Mouse (Mus musculus): ENCODE data around the gene Grip1. TPM values are rescaled to one million over a fixed set of nuclear protein-coding genes. Genes with fewer than 3 reads are reported as not detected.

Gene Grip1
- polyA plus RNA-seq, 1 experiment from 2014 or later: 4.9 TPM

DNA sequence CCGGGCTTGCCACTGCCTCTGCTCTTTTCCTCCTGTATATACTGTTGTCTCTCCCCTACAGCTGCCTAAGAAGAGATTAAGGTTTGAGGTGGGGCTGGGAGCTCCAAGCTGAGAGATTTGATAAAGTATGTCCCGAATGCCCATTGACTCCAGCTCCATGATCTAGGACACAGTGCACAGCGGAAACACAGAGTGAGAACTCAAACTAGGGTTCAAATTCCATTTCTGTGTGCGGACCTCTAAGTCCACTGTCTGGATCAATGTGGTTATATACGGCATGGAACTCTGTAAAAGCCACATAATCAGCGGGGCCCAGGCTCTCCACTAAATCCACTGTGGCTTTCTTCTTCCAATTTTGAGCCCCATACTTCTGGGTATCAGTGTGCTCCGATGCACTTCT lies 26.0 kb upstream of the Grip1 start:
- Histone ChIP-seq H3K9me3 (replicated peaks; ENCODE audit: control insufficient read depth, low read length) (no peaks in the 10 kb centered on the region), H3K9ac (ENCODE audit: low read depth, low read length) (no peak overlapping the region), H3K27me3 (ENCODE audit: control insufficient read depth, insufficient read depth, low read length) (no peaks in the 10 kb centered on the region), H3K4me2 (no peak overlapping the region), H3K4me1 (ENCODE audit: control insufficient read depth, insufficient read depth, low read length) (no peaks in the 10 kb centered on the region), H3K4me3 (ENCODE audit: low read depth, low read length) (no peak overlapping the region), H3K27ac (ENCODE audit: low read depth, low read length) (no peak overlapping the region), H3K36me3 (ENCODE audit: control insufficient read depth, insufficient read depth, low read length) (no peaks in the 10 kb centered on the region)
- WGBS (ENCODE audit: insufficient replicate concordance): 79% methylated on average over 7 of the region's 7 CpGs
- no peak for ATAC-seq (replicated peaks; ENCODE audit: insufficient number of reproducible peaks, low FRiP score, low TSS enrichment)

DNA sequence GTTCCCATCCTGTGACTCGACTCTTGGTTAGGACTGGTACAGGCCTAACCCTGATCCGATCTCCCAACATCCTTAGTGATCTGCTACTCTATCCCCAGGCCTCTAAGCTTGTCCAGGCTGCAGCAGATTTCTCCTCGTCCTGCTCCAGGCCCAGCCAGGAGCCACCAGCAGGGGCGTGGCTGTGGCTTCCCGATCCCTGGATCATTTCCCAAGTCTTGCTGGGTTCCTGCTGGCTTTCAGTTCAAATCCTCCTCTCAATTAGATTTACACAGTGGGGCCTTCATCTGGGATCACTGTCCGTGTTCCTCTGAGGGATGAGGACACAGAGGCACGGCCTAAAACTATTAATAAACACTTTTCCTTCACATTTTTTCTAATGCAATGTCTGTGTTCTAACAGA lies 25.5 kb upstream of the Grip1 start:
- 61% methylated on average over 7 of the region's 7 CpGs for WGBS (ENCODE audit: insufficient replicate concordance)
- no peak overlapping the region for H3K27ac ChIP-seq (ENCODE audit: low read depth, low read length)
- no peaks in the 10 kb centered on the region for H3K9me3 ChIP-seq (replicated peaks; ENCODE audit: control insufficient read depth, low read length)
- no peaks in the 10 kb centered on the region for H3K27me3 ChIP-seq (ENCODE audit: control insufficient read depth, insufficient read depth, low read length)
- H3K4me3 ChIP-seq (ENCODE audit: low read depth, low read length): no peak overlapping the region
- ATAC-seq (replicated peaks; ENCODE audit: insufficient number of reproducible peaks, low FRiP score, low TSS enrichment): no peak
- no peaks in the 10 kb centered on the region for H3K36me3 ChIP-seq (ENCODE audit: control insufficient read depth, insufficient read depth, low read length)
- no peaks in the 10 kb centered on the region for H3K4me1 ChIP-seq (ENCODE audit: control insufficient read depth, insufficient read depth, low read length)
- H3K4me2 ChIP-seq: no peak overlapping the region
- no peak overlapping the region for H3K9ac ChIP-seq (ENCODE audit: low read depth, low read length)

DNA sequence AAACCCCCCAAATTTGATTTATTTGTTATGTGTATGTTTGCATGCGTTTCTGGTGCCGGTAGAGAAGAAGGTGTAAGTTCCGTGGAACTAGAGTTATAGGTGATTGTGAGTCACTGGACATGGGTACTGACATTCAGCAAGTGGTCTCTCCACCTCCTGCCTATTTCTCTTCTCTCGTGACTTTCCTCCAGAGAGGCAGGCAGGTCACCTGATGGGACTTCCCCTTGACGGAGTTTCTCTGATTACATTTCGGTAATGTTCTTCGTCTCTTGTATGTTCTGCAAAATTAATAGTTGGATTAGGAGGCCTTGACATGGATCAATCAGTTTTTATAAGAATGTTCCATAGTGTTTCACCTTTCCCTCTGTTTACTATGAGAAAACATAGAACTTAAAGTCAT lies 23.4 kb upstream of the Grip1 start:
- Histone ChIP-seq H3K4me2 (no peak overlapping the region), H3K9ac (ENCODE audit: low read depth, low read length) (no peak overlapping the region), H3K27ac (ENCODE audit: low read depth, low read length) (no peak overlapping the region), H3K9me3 (replicated peaks; ENCODE audit: control insufficient read depth, low read length) (no peaks in the 10 kb centered on the region), H3K4me1 (ENCODE audit: control insufficient read depth, insufficient read depth, low read length) (no peaks in the 10 kb centered on the region), H3K36me3 (ENCODE audit: control insufficient read depth, insufficient read depth, low read length) (no peaks in the 10 kb centered on the region), H3K4me3 (ENCODE audit: low read depth, low read length) (no peak overlapping the region), H3K27me3 (ENCODE audit: control insufficient read depth, insufficient read depth, low read length) (no peaks in the 10 kb centered on the region)
- WGBS (ENCODE audit: insufficient replicate concordance): 80% methylated on average over 7 of the region's 7 CpGs
- ATAC-seq (replicated peaks; ENCODE audit: insufficient number of reproducible peaks, low FRiP score, low TSS enrichment): no peak

DNA sequence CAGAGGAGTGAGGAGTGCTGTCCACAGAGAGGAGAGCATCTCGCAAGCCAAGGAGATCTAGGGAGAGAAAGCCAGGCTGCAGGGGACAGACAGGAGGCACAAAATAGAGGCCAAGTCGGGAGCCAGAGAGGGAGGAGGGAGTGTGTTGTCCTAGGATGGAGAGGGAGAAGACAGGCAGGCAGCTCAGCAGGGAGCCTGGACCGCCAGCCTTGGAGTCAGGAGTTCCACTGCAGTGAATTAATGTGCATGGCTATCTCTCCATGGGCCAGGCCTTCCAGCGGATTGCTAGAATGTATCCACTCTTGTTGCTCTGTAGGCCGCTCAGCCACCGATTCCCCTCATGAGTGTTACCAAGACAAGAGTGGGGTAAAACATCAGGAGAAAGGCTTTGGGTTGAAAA lies 21.8 kb upstream of the Grip1 start:
- no peak for ATAC-seq (replicated peaks; ENCODE audit: insufficient number of reproducible peaks, low FRiP score, low TSS enrichment)
- Histone ChIP-seq H3K4me3 (ENCODE audit: low read depth, low read length) (no peak overlapping the region), H3K27me3 (ENCODE audit: control insufficient read depth, insufficient read depth, low read length) (no peaks in the 10 kb centered on the region), H3K36me3 (ENCODE audit: control insufficient read depth, insufficient read depth, low read length) (no peaks in the 10 kb centered on the region), H3K4me2 (no peak overlapping the region), H3K27ac (ENCODE audit: low read depth, low read length) (no peak overlapping the region), H3K9me3 (replicated peaks; ENCODE audit: control insufficient read depth, low read length) (no peaks in the 10 kb centered on the region), H3K9ac (ENCODE audit: low read depth, low read length) (no peak overlapping the region), H3K4me1 (ENCODE audit: control insufficient read depth, insufficient read depth, low read length) (no peaks in the 10 kb centered on the region)
- WGBS (ENCODE audit: insufficient replicate concordance): 53% methylated on average over 6 of the region's 6 CpGs

DNA sequence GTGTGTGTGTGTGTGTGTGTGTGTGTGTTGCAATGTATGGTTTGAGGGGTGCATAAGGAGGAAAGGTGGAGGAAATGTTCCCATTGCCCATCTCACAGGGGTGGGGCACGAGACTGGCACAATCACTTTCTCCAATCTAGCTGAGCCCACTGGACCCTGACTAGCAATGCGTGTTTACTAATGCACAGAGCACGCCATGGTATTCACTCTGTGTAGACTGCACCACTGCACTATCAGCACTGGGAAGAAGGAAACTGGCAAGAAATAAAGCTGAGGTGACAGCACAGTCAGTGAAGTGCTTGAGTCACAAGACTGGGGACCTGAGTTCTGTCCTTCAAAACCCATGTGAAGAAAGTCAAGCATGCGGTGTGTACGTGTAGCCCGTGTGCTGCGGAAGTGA lies 17.8 kb upstream of the Grip1 start:
- no peak overlapping the region for H3K4me3 ChIP-seq (ENCODE audit: low read depth, low read length)
- no peak for ATAC-seq (replicated peaks; ENCODE audit: insufficient number of reproducible peaks, low FRiP score, low TSS enrichment)
- 74% methylated on average over 7 of the region's 7 CpGs for WGBS (ENCODE audit: insufficient replicate concordance)

DNA sequence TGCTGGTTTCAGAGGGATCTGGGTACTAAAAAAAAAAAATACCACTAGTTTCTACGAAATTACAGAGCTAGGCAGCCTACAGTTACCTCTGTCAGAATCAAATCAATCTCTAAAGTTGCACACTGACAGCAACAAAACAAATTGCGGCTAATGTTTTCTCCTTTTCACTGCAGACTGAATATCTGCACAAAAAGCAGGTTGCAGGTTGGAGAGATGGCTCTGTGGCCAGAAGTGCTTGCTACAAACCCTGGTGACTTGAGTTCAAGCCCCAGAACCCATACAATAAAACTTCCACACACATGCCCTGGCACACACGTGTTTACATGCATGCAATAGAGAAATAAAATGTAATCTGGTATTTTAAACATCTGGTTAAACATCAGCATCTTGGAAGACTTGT lies 16.3 kb upstream of the Grip1 start:
- no peak for ATAC-seq (replicated peaks; ENCODE audit: insufficient number of reproducible peaks, low FRiP score, low TSS enrichment)
- Histone ChIP-seq H3K4me1 (ENCODE audit: control insufficient read depth, insufficient read depth, low read length) (no peaks in the 10 kb centered on the region), H3K27me3 (ENCODE audit: control insufficient read depth, insufficient read depth, low read length) (no peaks in the 10 kb centered on the region), H3K27ac (ENCODE audit: low read depth, low read length) (no peak overlapping the region), H3K9ac (ENCODE audit: low read depth, low read length) (no peak overlapping the region), H3K4me2 (no peak overlapping the region), H3K4me3 (ENCODE audit: low read depth, low read length) (no peak overlapping the region), H3K9me3 (replicated peaks; ENCODE audit: control insufficient read depth, low read length) (no peaks in the 10 kb centered on the region), H3K36me3 (ENCODE audit: control insufficient read depth, insufficient read depth, low read length) (no peaks in the 10 kb centered on the region)
- 70% methylated on average over 3 of the region's 3 CpGs for WGBS (ENCODE audit: insufficient replicate concordance)

More for the DNA sequence above, 17.8 kb upstream of the Grip1 start:
- Histone ChIP-seq H3K9me3 (replicated peaks; ENCODE audit: control insufficient read depth, low read length) (no peaks in the 10 kb centered on the region), H3K27ac (ENCODE audit: low read depth, low read length) (no peak overlapping the region), H3K9ac (ENCODE audit: low read depth, low read length) (no peak overlapping the region), H3K36me3 (ENCODE audit: control insufficient read depth, insufficient read depth, low read length) (no peaks in the 10 kb centered on the region), H3K4me1 (ENCODE audit: control insufficient read depth, insufficient read depth, low read length) (no peaks in the 10 kb centered on the region), H3K4me2 (no peak overlapping the region), H3K27me3 (ENCODE audit: control insufficient read depth, insufficient read depth, low read length) (no peaks in the 10 kb centered on the region)

DNA sequence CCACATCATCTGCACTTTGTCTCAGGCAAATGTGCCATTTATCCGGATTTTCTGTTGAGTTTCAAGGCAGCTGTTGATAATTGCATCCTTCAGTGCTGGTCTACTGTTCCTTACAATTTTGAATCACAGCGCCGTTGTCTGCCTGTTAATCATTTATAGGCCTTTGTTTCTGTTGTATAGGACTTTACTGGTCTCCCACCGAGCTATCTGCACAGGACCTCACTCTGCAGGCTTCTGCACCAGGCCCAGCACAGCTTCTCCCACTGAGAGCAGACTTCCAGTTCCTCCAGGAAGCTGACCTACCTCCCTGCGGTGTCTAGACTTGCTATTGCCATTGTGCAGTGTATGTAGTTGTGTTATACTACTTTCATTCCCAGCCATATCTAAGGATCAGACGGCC lies 11.9 kb upstream of the Grip1 start:
- Histone ChIP-seq H3K27ac (ENCODE audit: low read depth, low read length) (no peak overlapping the region), H3K27me3 (ENCODE audit: control insufficient read depth, insufficient read depth, low read length) (no peaks in the 10 kb centered on the region), H3K4me2 (no peak overlapping the region), H3K4me3 (ENCODE audit: low read depth, low read length) (no peak overlapping the region), H3K9ac (ENCODE audit: low read depth, low read length) (no peak overlapping the region), H3K9me3 (replicated peaks; ENCODE audit: control insufficient read depth, low read length) (no peaks in the 10 kb centered on the region), H3K4me1 (ENCODE audit: control insufficient read depth, insufficient read depth, low read length) (no peaks in the 10 kb centered on the region), H3K36me3 (ENCODE audit: control insufficient read depth, insufficient read depth, low read length) (no peaks in the 10 kb centered on the region)
- 67% methylated on average over 6 of the region's 6 CpGs for WGBS (ENCODE audit: insufficient replicate concordance)
- ATAC-seq (replicated peaks; ENCODE audit: insufficient number of reproducible peaks, low FRiP score, low TSS enrichment): no peak

DNA sequence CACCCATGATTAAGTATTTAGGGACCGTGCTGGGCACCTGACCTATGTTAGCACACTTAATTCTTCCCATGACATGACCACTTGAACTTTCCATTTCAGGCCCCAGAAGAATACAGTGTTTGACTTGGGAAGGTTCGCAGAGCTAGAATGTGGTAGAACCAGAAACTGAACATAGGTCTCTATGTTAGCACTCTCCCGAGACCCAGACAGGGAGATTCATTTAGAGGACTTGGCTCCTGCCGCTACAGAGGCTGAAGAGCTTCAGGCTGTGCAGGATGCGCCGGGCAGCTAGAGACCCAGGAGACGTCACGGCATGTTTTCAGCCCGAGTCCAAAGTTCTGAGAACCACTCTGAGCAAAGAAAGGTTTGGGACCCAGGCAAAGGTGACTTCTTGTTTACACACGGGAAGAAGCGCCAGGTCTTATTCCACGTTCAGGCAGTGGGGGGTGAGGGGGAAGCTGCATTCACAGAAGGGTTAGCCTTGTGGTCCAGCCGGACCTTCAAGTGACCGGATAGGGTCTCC lies 6.2 kb upstream of the Grip1 start:
- no peaks in the 10 kb centered on the region for H3K4me1 ChIP-seq (ENCODE audit: control insufficient read depth, insufficient read depth, low read length)
- 0 out of 2 replicates have a peak, but pooled peaks cover under 1% of the 10 kb centered on the region for H3K27me3 ChIP-seq (ENCODE audit: control insufficient read depth, insufficient read depth, low read length)
- H3K4me2 ChIP-seq: no peak overlapping the region
- no peaks in the 10 kb centered on the region for H3K36me3 ChIP-seq (ENCODE audit: control insufficient read depth, insufficient read depth, low read length)
- H3K9ac ChIP-seq (ENCODE audit: low read depth, low read length): no peak overlapping the region
- H3K4me3 ChIP-seq (ENCODE audit: low read depth, low read length): no peak overlapping the region
- no peak overlapping the region for H3K27ac ChIP-seq (ENCODE audit: low read depth, low read length)
- 76% methylated on average over 14 of the region's 14 CpGs for WGBS (ENCODE audit: insufficient replicate concordance)
- no peaks in the 10 kb centered on the region for H3K9me3 ChIP-seq (replicated peaks; ENCODE audit: control insufficient read depth, low read length)
- no peak for ATAC-seq (replicated peaks; ENCODE audit: insufficient number of reproducible peaks, low FRiP score, low TSS enrichment)

DNA sequence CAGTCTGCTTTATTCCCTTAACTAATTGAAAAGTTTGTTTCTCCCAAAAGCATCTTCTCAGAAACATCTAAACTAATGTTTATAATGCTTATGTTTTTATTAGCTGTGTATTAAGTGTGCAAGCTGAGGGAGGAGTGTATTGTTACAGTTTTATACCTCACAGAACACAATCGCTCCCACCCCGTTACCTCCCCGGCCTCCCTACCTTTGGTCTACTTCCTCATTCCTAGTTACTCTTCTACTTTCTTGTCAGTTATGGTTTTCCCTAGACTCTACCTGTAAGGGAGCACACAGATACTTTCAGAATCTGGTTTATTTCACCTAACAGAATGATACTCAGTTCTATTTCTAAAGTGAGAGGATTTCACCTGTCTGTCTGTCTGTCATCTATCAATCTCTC lies 5.7 kb upstream of the Grip1 start:
- Histone ChIP-seq H3K4me1 (ENCODE audit: control insufficient read depth, insufficient read depth, low read length) (no peaks in the 10 kb centered on the region), H3K36me3 (ENCODE audit: control insufficient read depth, insufficient read depth, low read length) (no peaks in the 10 kb centered on the region), H3K9me3 (replicated peaks; ENCODE audit: control insufficient read depth, low read length) (no peaks in the 10 kb centered on the region), H3K27ac (ENCODE audit: low read depth, low read length) (no peak overlapping the region), H3K4me3 (ENCODE audit: low read depth, low read length) (no peak overlapping the region), H3K9ac (ENCODE audit: low read depth, low read length) (no peak overlapping the region), H3K4me2 (no peak overlapping the region), H3K27me3 (ENCODE audit: control insufficient read depth, insufficient read depth, low read length) (0 out of 2 replicates have a peak, but pooled peaks cover 5% of the 10 kb centered on the region)
- 87% methylated on average over 3 of the region's 3 CpGs for WGBS (ENCODE audit: insufficient replicate concordance)
- no peak for ATAC-seq (replicated peaks; ENCODE audit: insufficient number of reproducible peaks, low FRiP score, low TSS enrichment)

Data from heart, embryonic 11.5 days (tissue).